Mouse (Mus musculus): Measurements from ENCODE around the gene Ginm1. TPM values are rescaled to one million over a fixed set of nuclear protein-coding genes. Genes with fewer than 3 reads are reported as not detected.

Gene Ginm1
- polyA plus RNA-seq, 1 experiment from 2014 or later, result 84.4 TPM

GRCm38 (mm10) chr10:7832171-7832676 lies 39.6 kb upstream of the Ginm1 start, which contains the start of gene Zc3h12d:
Gene Zc3h12d (plus strand): TSS chr10:7832470.
- peak within 1 kb of the TSS; percentile 33 for H3K4me3 ChIP-seq
- WGBS, result 5% methylated on average over 15 of the region's 15 CpGs
- peak within 1 kb of the TSS; percentile 39 for H3K9ac ChIP-seq
- 0 out of 2 replicates have a peak, but pooled peaks cover 3% of the 10 kb centered on the region for H3K27me3 ChIP-seq
- no peaks in the 10 kb centered on the region for H3K9me3 ChIP-seq
- H3K4me2 ChIP-seq (replicated peaks), result peak within 1 kb of the TSS; percentile 63
- ATAC-seq (ENCODE audit: low FRiP score, low read depth), result peak; percentile 52
- no peaks in the 10 kb centered on the region for H3K36me3 ChIP-seq
- peaks cover 9% of the 10 kb centered on the region for H3K4me1 ChIP-seq
- no peak within 1 kb of the TSS for H3K27ac ChIP-seq

DNA sequence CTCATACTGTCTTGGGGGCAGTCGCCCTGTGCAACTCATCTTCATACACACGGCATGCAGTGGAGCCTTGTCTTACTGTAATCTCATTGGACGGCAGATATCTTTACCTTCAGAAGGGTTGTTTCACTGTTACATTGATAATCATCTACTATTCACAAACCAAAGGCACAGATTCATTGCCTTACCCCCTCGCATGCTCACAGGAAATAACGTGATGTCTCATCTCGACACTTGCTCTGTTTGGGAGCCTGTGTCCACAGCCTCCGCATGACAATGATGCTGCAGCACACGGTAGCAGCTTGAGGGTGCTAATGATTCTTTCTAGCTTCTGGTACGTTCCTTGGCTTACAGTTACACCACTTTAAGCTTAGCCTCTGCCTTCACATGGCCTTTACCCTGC lies 33.5 kb upstream of the Ginm1 start:
- no peak for ATAC-seq (ENCODE audit: low FRiP score, low read depth)
- Histone ChIP-seq H3K9me3 (no peaks in the 10 kb centered on the region), H3K27me3 (no peaks in the 10 kb centered on the region), H3K4me2 (replicated peaks) (no peak overlapping the region), H3K4me3 (no peak overlapping the region), H3K4me1 (no peaks in the 10 kb centered on the region), H3K27ac (no peak overlapping the region), H3K9ac (no peak overlapping the region), H3K36me3 (peaks cover 38% of the 10 kb centered on the region)
- 96% methylated on average over 9 of the region's 9 CpGs for WGBS

- no peaks in the 10 kb centered on the region for H3K9me3 ChIP-seq
- H3K36me3 ChIP-seq, result peaks cover 46% of the 10 kb centered on the region
- H3K27me3 ChIP-seq, result no peaks in the 10 kb centered on the region
- no peak overlapping the region for H3K27ac ChIP-seq
- H3K4me1 ChIP-seq, result no peaks in the 10 kb centered on the region
- WGBS, result 92% methylated on average over 4 of the region's 4 CpGs
- ATAC-seq (ENCODE audit: low FRiP score, low read depth), result no peak
- H3K9ac ChIP-seq, result no peak overlapping the region
- H3K4me2 ChIP-seq (replicated peaks), result no peak overlapping the region
- no peak overlapping the region for H3K4me3 ChIP-seq
These were observed 32.6 kb upstream of the Ginm1 start for GRCm38 (mm10) chr10:7825281-7825665.

GRCm38 (mm10) chr10:7824663-7825280 lies 32.1 kb upstream of the Ginm1 start:
- no peaks in the 10 kb centered on the region for H3K4me1 ChIP-seq
- no peak overlapping the region for H3K9ac ChIP-seq
- 76% methylated on average over 9 of the region's 9 CpGs for WGBS
- no peaks in the 10 kb centered on the region for H3K9me3 ChIP-seq
- H3K36me3 ChIP-seq, result peaks cover 50% of the 10 kb centered on the region
- no peak for ATAC-seq (ENCODE audit: low FRiP score, low read depth)
- H3K4me2 ChIP-seq (replicated peaks), result no peak overlapping the region
- no peak overlapping the region for H3K4me3 ChIP-seq
- H3K27ac ChIP-seq, result no peak overlapping the region
- H3K27me3 ChIP-seq, result no peaks in the 10 kb centered on the region

GRCm38 (mm10) chr10:7821981-7822380 lies 29.4 kb upstream of the Ginm1 start:
- no peak for ATAC-seq (ENCODE audit: low FRiP score, low read depth)
- Histone ChIP-seq H3K4me1 (no peaks in the 10 kb centered on the region; the same call in 1 of the 2 replicates), H3K9me3 (no peaks in the 10 kb centered on the region), H3K9ac (no peak overlapping the region), H3K36me3 (peaks cover 65% of the 10 kb centered on the region), H3K27ac (no peak overlapping the region), H3K27me3 (no peaks in the 10 kb centered on the region), H3K4me2 (replicated peaks) (no peak overlapping the region), H3K4me3 (no peak overlapping the region)
- WGBS, result 94% methylated on average over 12 of the region's 12 CpGs

GRCm38 (mm10) chr10:7820171-7820570 lies 27.5 kb upstream of the Ginm1 start:
- H3K36me3 ChIP-seq, result peaks cover 67% of the 10 kb centered on the region
- no peak overlapping the region for H3K4me3 ChIP-seq
- no peaks in the 10 kb centered on the region for H3K9me3 ChIP-seq
- WGBS, result 85% methylated on average over 5 of the region's 5 CpGs
- H3K27me3 ChIP-seq, result no peaks in the 10 kb centered on the region
- no peak overlapping the region for H3K9ac ChIP-seq
- no peak for ATAC-seq (ENCODE audit: low FRiP score, low read depth)
- no peak overlapping the region for H3K27ac ChIP-seq
- H3K4me2 ChIP-seq (replicated peaks), result no peak overlapping the region
- no peaks in the 10 kb centered on the region; the same call in 1 of the 2 replicates for H3K4me1 ChIP-seq

DNA sequence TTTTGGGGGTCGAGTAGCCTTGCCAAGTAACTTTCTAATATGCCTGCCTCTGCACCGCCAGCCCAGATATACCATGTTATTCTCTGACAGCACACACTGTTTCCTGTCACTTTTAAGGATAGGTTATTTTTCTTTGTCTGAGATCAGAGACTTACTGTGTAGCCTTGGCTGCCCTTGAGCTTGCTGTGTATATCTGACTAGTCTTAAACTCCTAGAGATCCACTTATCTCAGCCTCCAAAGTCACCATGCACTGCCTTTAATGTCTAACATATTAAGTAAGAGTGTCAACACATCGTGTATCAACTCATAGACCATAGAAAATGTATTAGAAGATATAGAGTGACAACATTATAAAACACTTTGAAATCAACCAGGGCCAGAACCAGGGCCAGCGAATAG lies 27.0 kb upstream of the Ginm1 start:
- H3K27ac ChIP-seq, result no peak overlapping the region; the same call in 1 of the 2 replicates
- H3K4me3 ChIP-seq, result no peak overlapping the region
- no peak overlapping the region for H3K4me2 ChIP-seq (replicated peaks)
- H3K36me3 ChIP-seq, result peaks cover 69% of the 10 kb centered on the region
- H3K27me3 ChIP-seq, result no peaks in the 10 kb centered on the region
- H3K9ac ChIP-seq, result no peak overlapping the region
- H3K4me1 ChIP-seq, result no peaks in the 10 kb centered on the region; the same call in 1 of the 2 replicates
- 89% methylated on average over 4 of the region's 4 CpGs for WGBS
- no peaks in the 10 kb centered on the region for H3K9me3 ChIP-seq
- ATAC-seq (ENCODE audit: low FRiP score, low read depth), result no peak

DNA sequence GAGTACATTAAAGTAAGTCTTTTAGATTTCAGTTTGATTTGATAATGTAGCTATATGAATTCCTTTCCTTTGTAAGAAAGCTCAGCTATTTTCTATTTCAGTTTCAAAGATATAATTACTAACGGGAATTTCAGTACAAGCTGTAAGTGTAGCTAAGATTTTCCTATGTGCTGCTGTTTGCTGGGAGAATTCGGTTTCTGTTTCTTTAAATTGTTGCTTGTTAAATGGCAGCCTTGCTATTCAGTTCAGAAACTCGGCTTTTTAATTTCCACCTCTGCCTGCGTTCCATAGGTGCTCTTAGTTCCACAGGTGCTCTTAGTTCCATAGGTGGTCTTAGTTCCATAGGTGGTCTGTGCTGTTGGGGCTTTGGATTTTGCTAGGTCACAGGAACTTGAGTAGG lies 26.5 kb upstream of the Ginm1 start:
- 81% methylated on average over 4 of the region's 4 CpGs for WGBS
- no peak overlapping the region; the same call in 1 of the 2 replicates for H3K27ac ChIP-seq
- no peaks in the 10 kb centered on the region for H3K27me3 ChIP-seq
- H3K4me2 ChIP-seq (replicated peaks), result no peak overlapping the region
- H3K4me3 ChIP-seq, result no peak overlapping the region
- no peak overlapping the region for H3K9ac ChIP-seq
- H3K36me3 ChIP-seq, result peaks cover 73% of the 10 kb centered on the region
- no peaks in the 10 kb centered on the region; the same call in 1 of the 2 replicates for H3K4me1 ChIP-seq
- ATAC-seq (ENCODE audit: low FRiP score, low read depth), result no peak
- no peaks in the 10 kb centered on the region for H3K9me3 ChIP-seq

GRCm38 (mm10) chr10:7818676-7819075 lies 26.1 kb upstream of the Ginm1 start:
- Histone ChIP-seq H3K9me3 (no peaks in the 10 kb centered on the region), H3K4me1 (no peaks in the 10 kb centered on the region; the same call in 1 of the 2 replicates), H3K9ac (no peak overlapping the region), H3K4me3 (no peak overlapping the region), H3K4me2 (replicated peaks) (no peak overlapping the region), H3K27me3 (no peaks in the 10 kb centered on the region), H3K27ac (no peak overlapping the region), H3K36me3 (peaks cover 70% of the 10 kb centered on the region)
- no peak for ATAC-seq (ENCODE audit: low FRiP score, low read depth)
- 88% methylated on average over 4 of the region's 4 CpGs for WGBS

- peaks cover 69% of the 10 kb centered on the region for H3K36me3 ChIP-seq
- no peak overlapping the region for H3K27ac ChIP-seq
These were observed 23.9 kb upstream of the Ginm1 start for GRCm38 (mm10) chr10:7816476-7816875.

DNA sequence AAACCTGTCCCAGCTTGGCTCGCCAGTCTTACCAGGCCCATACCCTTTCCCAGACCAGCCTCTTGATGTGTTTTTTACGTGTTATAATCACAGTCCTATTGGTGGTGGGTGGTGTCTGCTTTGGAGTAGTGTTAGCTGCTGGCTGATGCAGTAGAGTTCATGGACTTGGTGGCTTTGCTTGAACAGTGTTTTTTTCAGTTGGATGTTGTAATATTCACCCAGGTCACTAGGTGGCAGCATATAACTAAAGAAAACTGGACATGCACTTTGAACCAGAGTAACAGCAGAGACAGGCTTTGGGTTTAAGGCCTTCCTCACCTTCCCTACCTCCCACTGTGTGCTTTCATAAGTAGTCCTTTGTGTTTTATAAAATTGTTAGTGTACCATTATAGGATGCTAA lies 17.3 kb upstream of the Ginm1 start:
- H3K4me3 ChIP-seq, result no peak overlapping the region
- no peaks in the 10 kb centered on the region for H3K9me3 ChIP-seq
- H3K36me3 ChIP-seq, result peaks cover 64% of the 10 kb centered on the region
- H3K9ac ChIP-seq, result no peak overlapping the region
- no peaks in the 10 kb centered on the region for H3K4me1 ChIP-seq
- no peaks in the 10 kb centered on the region for H3K27me3 ChIP-seq
- ATAC-seq (ENCODE audit: low FRiP score, low read depth), result peak; percentile 36; the same call in 1 of the 2 replicates
- 40% methylated on average over 2 of the region's 2 CpGs for WGBS
- no peak overlapping the region for H3K4me2 ChIP-seq (replicated peaks)
- no peak overlapping the region for H3K27ac ChIP-seq

More at GRCm38 (mm10) chr10:7816476-7816875, 23.9 kb upstream of the Ginm1 start:
- no peaks in the 10 kb centered on the region; the same call in 1 of the 2 replicates for H3K4me1 ChIP-seq
- no peak overlapping the region for H3K4me2 ChIP-seq (replicated peaks)
- WGBS, result 70% methylated on average over 2 of the region's 2 CpGs
- no peaks in the 10 kb centered on the region for H3K27me3 ChIP-seq
- ATAC-seq (ENCODE audit: low FRiP score, low read depth), result no peak
- H3K9ac ChIP-seq, result no peak overlapping the region
- H3K9me3 ChIP-seq, result no peaks in the 10 kb centered on the region
- no peak overlapping the region for H3K4me3 ChIP-seq

DNA sequence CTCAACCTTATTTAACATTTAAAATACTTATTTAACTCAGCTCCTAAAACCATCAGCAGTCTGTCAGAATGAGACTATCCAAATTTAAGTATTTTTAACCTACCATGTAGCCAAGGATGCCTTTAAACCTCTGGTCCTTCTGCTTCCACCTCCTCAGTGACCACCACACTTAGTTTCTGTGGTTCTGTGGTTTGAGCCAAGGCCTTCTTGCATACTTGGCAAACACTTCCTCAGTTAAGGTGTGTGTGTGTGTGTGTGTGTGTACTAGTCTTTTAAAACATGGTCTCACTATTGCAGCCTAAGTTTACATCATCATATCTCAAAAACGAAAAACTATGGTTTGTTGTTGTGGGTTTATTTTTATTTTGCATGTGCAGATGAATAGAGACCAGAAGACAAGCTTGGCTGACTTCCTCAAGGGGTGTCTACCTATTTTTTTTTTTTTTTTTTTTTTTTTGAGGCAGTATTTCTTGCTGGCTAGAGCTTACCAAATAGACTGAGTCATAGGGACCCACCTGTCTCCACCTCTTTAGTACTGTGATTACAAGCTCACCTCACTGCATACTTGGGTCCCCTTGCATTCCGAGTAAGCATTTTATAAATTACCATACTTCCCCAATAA lies 10.0 kb upstream of the Ginm1 start:
- WGBS, result 83% methylated on average over 2 of the region's 2 CpGs
- Histone ChIP-seq H3K9me3 (no peaks in the 10 kb centered on the region), H3K4me3 (no peak overlapping the region), H3K4me1 (no peaks in the 10 kb centered on the region), H3K27me3 (no peaks in the 10 kb centered on the region), H3K4me2 (replicated peaks) (no peak overlapping the region), H3K9ac (no peak overlapping the region), H3K27ac (no peak overlapping the region), H3K36me3 (peaks cover 78% of the 10 kb centered on the region)
- ATAC-seq (ENCODE audit: low FRiP score, low read depth), result no peak

Data from limb, embryonic 13.5 days (tissue).